Mouse (Mus musculus) CH12.LX (cell line): ENCODE results near the gene Tmem69. TPM values are rescaled to one million over a fixed set of nuclear protein-coding genes. Genes with fewer than 3 reads are reported as not detected.
A peak's percentile ranks its signal among the peaks of the same experiment; 100 is the strongest.

Experiments
- DNase-seq: peaks from one replicate; pipeline ENCODE4 v3.0.0-alpha.2; 2013; ENCODE audit errors: extremely low read depth
- H3K27ac ChIP-seq: 2 replicates; pipeline ENCODE4 v1.5.1; 2012; ENCODE audit warnings: low read depth, mild to moderate bottlenecking, control low read depth, moderate library complexity; ENCODE audit not compliant: insufficient read depth
- H3K27me3 ChIP-seq: replicated peaks from 2 replicates; pipeline ENCODE3; 2012; ENCODE audit warnings: inconsistent platforms
- H3K36me3 ChIP-seq, 2 experiments: replicated peaks in 1 of 2; 2 replicates each; pipeline versions ENCODE3 to v1.6.1; 2012; ENCODE audit warnings: inconsistent platforms in 1 of 2, low read length in 1 of 2, mild to moderate bottlenecking in 1 of 2, mixed read lengths in 1 of 2, moderate library complexity in 1 of 2; ENCODE audit not compliant: control insufficient read depth in 1 of 2, insufficient read depth in 1 of 2
- H3K4me1 ChIP-seq, 2 experiments: 2 replicates each; pipeline ENCODE4 v1.6.1; 2012; ENCODE audit warnings: inconsistent platforms in 1 of 2, moderate library complexity in 1 of 2; ENCODE audit not compliant: insufficient read depth in 2 of 2, control insufficient read depth in 1 of 2
- H3K4me2 ChIP-seq: 2 replicates; pipeline ENCODE4 v1.6.1; 2012; ENCODE audit warnings: low read depth, mild to moderate bottlenecking, control low read depth; ENCODE audit not compliant: poor library complexity, insufficient read depth, severe bottlenecking
- H3K4me3 ChIP-seq, 3 experiments: fragments of 150-350 bp in 1 of 3; sonication (generic) in 1 of 3; replicated peaks in 1 of 3; 2 replicates each; pipeline versions ENCODE3 to v1.5.1; 2011 to 2012; ENCODE audit warnings: low read depth in 2 of 3, low read length in 2 of 3, mild to moderate bottlenecking in 2 of 3, moderate library complexity in 2 of 3, control low read depth in 1 of 3, improper control_type of control experiment in 1 of 3, inconsistent platforms in 1 of 3, mixed read lengths in 1 of 3; ENCODE audit not compliant: poor library complexity in 1 of 3
- H3K79me2 ChIP-seq: replicated peaks from 2 replicates; pipeline ENCODE4 v1.6.1; 2012; ENCODE audit warnings: mild to moderate bottlenecking, moderate library complexity; ENCODE audit not compliant: control insufficient read depth, poor library complexity, insufficient read depth, severe bottlenecking; ENCODE audit errors: extremely low read depth
- H3K9ac ChIP-seq: 2 replicates; pipeline ENCODE4 v1.6.1; 2012; ENCODE audit warnings: low read depth, mild to moderate bottlenecking, control low read depth, moderate library complexity; ENCODE audit not compliant: insufficient read depth
- H3K9me3 ChIP-seq: replicated peaks from 2 replicates; pipeline ENCODE3; 2012; ENCODE audit warnings: low read length, inconsistent platforms, mixed read lengths
- BHLHE40 ChIP-seq: IDR thresholded peaks from 2 replicates; pipeline ENCODE4 v1.6.1; 2011; ENCODE audit warnings: mild to moderate bottlenecking, low read depth, low read length, improper control_type of control experiment
- CHD1 ChIP-seq: IDR thresholded peaks from 2 replicates; pipeline ENCODE4 v1.6.1; 2012; ENCODE audit warnings: low read depth, low read length, improper control_type of control experiment, inconsistent platforms
- CHD2 ChIP-seq: IDR thresholded peaks from 2 replicates; pipeline ENCODE4 v1.6.1; 2011; ENCODE audit warnings: low read length, improper control_type of control experiment
- CTCF ChIP-seq, 2 experiments: IDR thresholded peaks in 1 of 2; conservative IDR thresholded peaks in 1 of 2; 2 replicates each; pipeline ENCODE4 v1.5.1; 2011 to 2012; ENCODE audit warnings: low read depth in 2 of 2, low read length in 2 of 2, improper control_type of control experiment in 1 of 2, inconsistent platforms in 1 of 2, mild to moderate bottlenecking in 1 of 2, moderate library complexity in 1 of 2
- E2F4 ChIP-seq: IDR thresholded peaks from 2 replicates; pipeline ENCODE4 v1.6.1; 2011; ENCODE audit warnings: low read depth, low read length, improper control_type of control experiment; ENCODE audit not compliant: insufficient replicate concordance
- ELF1 ChIP-seq: IDR thresholded peaks from 2 replicates; pipeline ENCODE4 v1.6.1; 2014; ENCODE audit warnings: low read depth, mild to moderate bottlenecking, inconsistent platforms, low read length, improper control_type of control experiment
- EP300 ChIP-seq: IDR thresholded peaks from 2 replicates; pipeline ENCODE4 v1.6.1; 2011; ENCODE audit warnings: low read length, improper control_type of control experiment
- ETS1 ChIP-seq: conservative IDR thresholded peaks from 2 replicates; pipeline ENCODE4 v1.6.1; 2012; ENCODE audit warnings: low read depth, mild to moderate bottlenecking, inconsistent platforms, low read length, improper control_type of control experiment, moderate library complexity
- GABPA ChIP-seq: IDR thresholded peaks from 2 replicates; pipeline ENCODE4 v1.6.1; 2012; ENCODE audit warnings: low read depth, low read length, improper control_type of control experiment, inconsistent platforms; ENCODE audit not compliant: insufficient replicate concordance
- IRF4 ChIP-seq: IDR thresholded peaks from 2 replicates; pipeline ENCODE4 v1.6.1; 2014; ENCODE audit warnings: low read depth, mild to moderate bottlenecking, inconsistent platforms, low read length, improper control_type of control experiment
- KAT2A ChIP-seq: IDR thresholded peaks from 2 replicates; pipeline ENCODE4 v1.6.1; 2012; ENCODE audit warnings: low read length, improper control_type of control experiment, inconsistent platforms; ENCODE audit not compliant: insufficient replicate concordance
- MAZ ChIP-seq: IDR thresholded peaks from 2 replicates; pipeline ENCODE4 v1.6.1; 2012; ENCODE audit warnings: low read depth, mild to moderate bottlenecking, inconsistent platforms, low read length, improper control_type of control experiment, moderate library complexity
- MEF2A ChIP-seq: IDR thresholded peaks from 2 replicates; pipeline ENCODE4 v1.6.1; 2014; ENCODE audit warnings: low read depth, mild to moderate bottlenecking, inconsistent platforms, low read length, improper control_type of control experiment, borderline replicate concordance
- MXI1 ChIP-seq: IDR thresholded peaks from 2 replicates; pipeline ENCODE4 v1.6.1; 2011; ENCODE audit warnings: mild to moderate bottlenecking, low read depth, low read length, improper control_type of control experiment
- NELFE ChIP-seq: IDR thresholded peaks from 2 replicates; pipeline ENCODE4 v1.6.1; 2011; ENCODE audit warnings: low read depth, low read length, improper control_type of control experiment
- POLR2AphosphoS2 ChIP-seq: IDR thresholded peaks from 2 replicates; pipeline ENCODE4 v1.6.1; 2011; ENCODE audit warnings: low read depth, low read length, improper control_type of control experiment
- RAD21 ChIP-seq: IDR thresholded peaks from 2 replicates; pipeline ENCODE4 v1.6.1; 2011; ENCODE audit warnings: low read depth, mild to moderate bottlenecking, low read length, improper control_type of control experiment, moderate library complexity
- RCOR1 ChIP-seq: conservative IDR thresholded peaks from 2 replicates; pipeline ENCODE4 v1.6.1; 2012; ENCODE audit warnings: low read depth, mild to moderate bottlenecking, inconsistent platforms, low read length, improper control_type of control experiment
- SIN3A ChIP-seq: IDR thresholded peaks from 2 replicates; pipeline ENCODE4 v1.6.1; 2012; ENCODE audit warnings: low read length, improper control_type of control experiment, inconsistent platforms
- SMC3 ChIP-seq: IDR thresholded peaks from 2 replicates; pipeline ENCODE4 v1.6.1; 2011; ENCODE audit warnings: low read depth, low read length, improper control_type of control experiment
- TBP ChIP-seq: conservative IDR thresholded peaks from 2 replicates; pipeline ENCODE4 v1.6.1; 2011; ENCODE audit warnings: low read depth, low read length, improper control_type of control experiment
- TCF12 ChIP-seq: IDR thresholded peaks from 2 replicates; pipeline ENCODE4 v1.6.1; 2014; ENCODE audit warnings: low read depth, mild to moderate bottlenecking, inconsistent platforms, low read length, improper control_type of control experiment
- UBTF ChIP-seq: IDR thresholded peaks from 2 replicates; pipeline ENCODE4 v1.6.1; 2012; ENCODE audit warnings: low read depth, mild to moderate bottlenecking, inconsistent platforms, low read length, improper control_type of control experiment, moderate library complexity
- USF1 ChIP-seq: IDR thresholded peaks from 2 replicates; pipeline ENCODE4 v1.6.1; 2014; ENCODE audit warnings: low read depth, mild to moderate bottlenecking, inconsistent platforms, low read length, improper control_type of control experiment
- ZC3H11A ChIP-seq: IDR thresholded peaks from 2 replicates; pipeline ENCODE4 v1.6.1; 2012; ENCODE audit warnings: low read depth, mild to moderate bottlenecking, inconsistent platforms, low read length, improper control_type of control experiment
- ZKSCAN1 ChIP-seq: IDR thresholded peaks from 2 replicates; pipeline ENCODE4 v1.6.1; 2012; ENCODE audit warnings: low read depth, inconsistent platforms, low read length, improper control_type of control experiment, borderline replicate concordance
- ZMIZ1 ChIP-seq: IDR thresholded peaks from 2 replicates; pipeline ENCODE4 v1.6.1; 2012; ENCODE audit warnings: low read depth, mild to moderate bottlenecking, inconsistent platforms, low read length, improper control_type of control experiment
- ZNF384 ChIP-seq: IDR thresholded peaks from 2 replicates; pipeline ENCODE4 v1.6.1; 2012; ENCODE audit warnings: low read depth, low read length, improper control_type of control experiment, inconsistent platforms
- dilution Hi-C: fragments of 300-500 bp; cut with MboI; formaldehyde crosslinking; loops from 2 replicates; pipeline ENCODE4 v1.14.3; 2020; ENCODE audit warnings: low sequenced_read_pairs; ENCODE audit not compliant: extremely low pct_unique_long_range_greater_than_20kb, extremely low pct_ligation_motif_present
- in situ Hi-C: fragments of 300-500 bp; cut with MboI; formaldehyde crosslinking; loops from 3 replicates; pipeline ENCODE4 v1.14.3; 2019; ENCODE audit warnings: low sequenced_read_pairs, low pct_ligation_motif_present, low pct_unique_long_range_greater_than_20kb, mixed read lengths
- polyA plus RNA-seq: library from polyadenylated mRNA; unstranded; fragments of >175 nt; gene quantifications from 2 replicates; pipeline ENCODE4 v1.2.1, GENCODE M21; 2012; ENCODE audit warnings: low read depth; ENCODE audit not compliant: insufficient read length
- total RNA-seq, 2 experiments: library from RNA; depleted of rRNA; stranded (reverse); fragments of 300-350 nt in 1 of 2; fragments of >200 nt in 1 of 2; gene quantifications; 2 replicates each; pipeline ENCODE4 v1.2.3; 2012 to 2014

Tmem69 gene
- total and polyA plus RNA-seq, 3 experiments, result 5.3 to 29.2 (median 22.3) TPM

DNA sequence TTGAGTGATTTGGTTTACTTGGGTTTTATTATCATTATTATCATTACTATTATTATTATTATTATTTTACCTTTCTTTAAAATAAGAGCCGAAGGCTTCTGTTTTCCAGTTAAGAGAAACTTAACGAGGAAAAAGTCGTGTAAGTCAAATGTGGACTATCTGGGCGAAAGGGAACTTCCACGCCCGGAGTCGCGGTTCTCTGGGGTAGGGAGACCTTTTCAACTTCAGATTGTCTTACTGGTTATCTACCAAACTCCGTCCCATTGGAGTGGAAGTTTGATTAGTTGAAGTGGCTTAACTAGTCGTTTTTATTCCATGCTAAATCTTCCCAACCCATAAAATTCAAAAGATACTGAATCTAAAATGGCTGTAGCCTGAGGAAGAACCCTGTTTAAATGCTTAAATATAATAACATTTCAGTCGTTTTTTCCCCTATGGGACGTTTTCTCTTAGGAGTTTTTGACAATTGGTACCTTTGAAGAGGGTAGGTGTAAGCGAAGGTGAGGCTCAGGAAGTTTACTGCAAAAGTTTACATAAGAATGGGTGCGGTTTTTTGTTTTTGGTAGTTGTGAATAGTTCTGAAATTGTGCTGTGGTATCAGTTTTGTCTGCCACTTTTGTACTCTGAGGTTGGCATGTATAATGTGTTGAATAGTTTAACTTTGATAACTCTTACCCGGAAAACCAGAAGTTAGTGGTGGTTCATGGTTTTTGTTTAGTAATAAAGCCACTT, 2.6 kb upstream of the Tmem69 start:
- Histone ChIP-seq H3K4me3 (peak overlapping the region; percentile 57 to 99 (median 82)), H3K4me2 (peak overlapping the region; percentile 96), H3K4me1 (peaks cover 0 to 18% of the 10 kb centered on the region in 2 experiments; a peak in 2 of 4 replicates), H3K9ac (peak overlapping the region; percentile 72), H3K27me3 (no peaks in the 10 kb centered on the region), H3K36me3 (peaks cover 5 to 23% of the 10 kb centered on the region in 2 experiments), H3K27ac (no peak overlapping the region), H3K79me2 (peaks cover 50% of the 10 kb centered on the region), H3K9me3 (no peaks in the 10 kb centered on the region)
- DNase-seq, result no peak
- dilution Hi-C loops (no loop called here), in situ Hi-C loops (no loop called here)
- TF ChIP-seq MAZ (no peak), SIN3A (peak; percentile 58; the same call in 1 of the 2 replicates), ELF1 (no peak), CHD1 (peak; percentile 61; the same call in 1 of the 2 replicates), EP300 (no peak), SMC3 (no peak)

DNA sequence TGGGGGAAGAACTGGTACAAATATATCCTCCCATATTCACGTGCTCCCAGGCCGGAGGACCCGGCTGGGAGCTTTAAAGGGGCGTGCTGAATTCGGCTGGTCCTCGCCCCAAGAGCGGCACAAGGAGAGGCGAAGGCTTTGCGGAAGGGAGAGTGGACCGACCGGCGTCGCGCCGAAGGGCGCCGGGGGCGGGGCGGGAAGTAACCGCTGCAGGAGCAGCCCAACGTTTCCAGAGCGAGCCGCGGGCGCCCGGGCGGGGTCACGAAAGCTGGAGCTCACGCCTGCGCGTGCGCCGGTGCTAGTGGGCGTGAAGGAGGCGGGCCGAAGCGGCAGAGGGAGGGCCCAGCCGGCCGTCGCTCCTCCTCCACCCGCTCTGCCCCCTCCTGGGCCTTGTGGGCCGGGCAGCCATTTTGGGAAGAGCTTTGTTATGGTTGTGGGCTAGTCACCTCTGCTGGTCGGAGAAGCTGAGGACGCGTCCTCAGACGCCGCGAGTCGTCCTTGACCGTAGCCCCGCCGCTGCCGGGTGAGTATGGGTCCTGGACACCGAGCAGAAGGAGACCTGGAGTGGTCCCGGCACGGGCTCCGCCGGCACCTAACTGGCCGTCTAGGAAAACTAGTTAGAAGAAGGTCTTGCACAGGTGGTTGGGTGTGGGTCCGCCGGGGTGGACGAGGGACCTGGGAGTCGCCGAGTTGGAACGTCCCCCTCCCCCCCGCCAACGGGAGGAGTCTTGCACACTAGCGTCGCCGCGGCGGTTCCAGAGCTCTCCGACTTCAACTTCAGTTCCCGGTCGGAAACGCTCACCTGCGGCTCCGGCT, 1.8 kb upstream of the Tmem69 start, which contains the start of gene Gpbp1l1:
Gpbp1l1 (plus strand) TSS at position 353 of the 816 bp plus-strand sequence.
- no peaks in the 10 kb centered on the region for H3K9me3 ChIP-seq
- H3K36me3 ChIP-seq, result peaks cover 10 to 27% of the 10 kb centered on the region in 2 experiments
- H3K27ac ChIP-seq, result peak within 1 kb of the TSS; percentile 84
- dilution Hi-C loops, result no loop called here
- peak within 1 kb of the TSS; percentile 82 to 99 (median 93) for H3K4me3 ChIP-seq
- H3K79me2 ChIP-seq, result peaks cover 46% of the 10 kb centered on the region
- DNase-seq, result peak; percentile 91
- in situ Hi-C loops, result no loop called here
- H3K4me2 ChIP-seq, result peak within 1 kb of the TSS; percentile 96
- H3K9ac ChIP-seq, result peak within 1 kb of the TSS; percentile 90
- no peaks in the 10 kb centered on the region for H3K27me3 ChIP-seq
- H3K4me1 ChIP-seq, result peaks cover 0 to 18% of the 10 kb centered on the region in 2 experiments; a peak in 2 of 4 replicates
- peak; percentile 73; the same call in 1 of the 2 replicates for TF ChIP-seq CHD1
- TF ChIP-seq ZC3H11A, result no peak
- TF ChIP-seq MEF2A, result peak; percentile 31; the same call in 1 of the 2 replicates
- no peak for TF ChIP-seq EP300
- TF ChIP-seq ZMIZ1, result peak; percentile 77
- peak; percentile 86 for TF ChIP-seq MXI1
- no peak for TF ChIP-seq CTCF (conservative IDR thresholded peaks at IDR 0.05 in 1 of 2, IDR thresholded peaks at IDR 0.05 in 1 of 2; ENCODE audit: low read depth in 2 of 2, low read length in 2 of 2)
- no peak for TF ChIP-seq ZKSCAN1
- no peak for TF ChIP-seq GABPA
- no peak; the same call in 1 of the 2 replicates for TF ChIP-seq RCOR1
- peak; percentile 62; the same call in 1 of the 2 replicates for TF ChIP-seq BHLHE40
- no peak for TF ChIP-seq ZNF384
- no peak for TF ChIP-seq ETS1
- no peak for TF ChIP-seq TBP
- TF ChIP-seq KAT2A, result no peak
- peak; percentile 65; the same call in 1 of the 2 replicates for TF ChIP-seq TCF12
- TF ChIP-seq ELF1, result peak; percentile 77
- no peak; the same call in 1 of the 2 replicates for TF ChIP-seq UBTF
- TF ChIP-seq E2F4, result 0 out of 2 replicates have a peak, but pooled peaks have one; percentile 29
- no peak for TF ChIP-seq RAD21
- peak; percentile 80 for TF ChIP-seq POLR2AphosphoS2
- peak; percentile 23 for TF ChIP-seq IRF4
- TF ChIP-seq CHD2, result 0 out of 2 replicates have a peak, but pooled peaks have one; percentile 18
- TF ChIP-seq USF1, result no peak
- TF ChIP-seq NELFE, result peak; percentile 70
